Mouse (Mus musculus) spleen, adult 2 months (tissue): ENCODE measurements at regions not wholly inside any gene's neighbourhood (a gene's known extent, or its start where the extent isn't known, plus 50 kb on each side); places are given as distances from the start of the nearest gene placed in this dataset.

Experiments
- DNase-seq, 2 experiments: peaks; one replicate each; pipeline versions ENCODE4 v3.0.0 to v3.0.0-alpha.2; 2012 to 2021; ENCODE audit warnings: low spot score in 2 of 2, low read depth in 1 of 2
- H3K27ac ChIP-seq: fragments of 200-500 bp; 2 replicates; pipeline ENCODE4 v1.5.1; 2012; ENCODE audit warnings: low read length, inconsistent platforms; ENCODE audit not compliant: insufficient read depth
- H3K27me3 ChIP-seq: fragments of 200-500 bp; 2 replicates; pipeline ENCODE4 v1.6.1; 2012; ENCODE audit warnings: mild to moderate bottlenecking, moderate library complexity, low read length, inconsistent platforms; ENCODE audit not compliant: control insufficient read depth, insufficient read depth
- H3K36me3 ChIP-seq: fragments of 200-500 bp; 2 replicates; pipeline ENCODE4 v1.6.1; 2012; ENCODE audit warnings: mild to moderate bottlenecking, low read length, inconsistent platforms; ENCODE audit not compliant: control insufficient read depth, insufficient read depth
- H3K4me1 ChIP-seq: fragments of 200-500 bp; 2 replicates; pipeline ENCODE4 v1.6.1; 2011; ENCODE audit warnings: inconsistent platforms; ENCODE audit not compliant: control insufficient read depth, insufficient read depth, insufficient read length
- H3K4me3 ChIP-seq: fragments of 200-500 bp; 2 replicates; pipeline ENCODE4 v1.5.1; 2011; ENCODE audit warnings: mild to moderate bottlenecking, inconsistent platforms; ENCODE audit not compliant: insufficient read depth, insufficient read length; ENCODE audit errors: extremely low read depth
- CTCF ChIP-seq: fragments of 200-500 bp; IDR thresholded peaks from 2 replicates; pipeline ENCODE4 v1.5.1; 2011; ENCODE audit warnings: mild to moderate bottlenecking, inconsistent platforms; ENCODE audit not compliant: insufficient read depth, insufficient read length, insufficient replicate concordance; ENCODE audit errors: extremely low read depth
- POLR2A ChIP-seq: fragments of 200-500 bp; IDR thresholded peaks from 2 replicates; pipeline ENCODE4 v1.6.1; 2011; ENCODE audit warnings: low read depth, low read length, inconsistent platforms
- WGBS: fragments of 180-500 bp; shearing (Covaris S2); methylation state at CpG from one replicate; pipeline ENCODE4 v1.1.7; 2018; 5-methylcytosine and 5-hydroxymethylcytosine counted together

DNA sequence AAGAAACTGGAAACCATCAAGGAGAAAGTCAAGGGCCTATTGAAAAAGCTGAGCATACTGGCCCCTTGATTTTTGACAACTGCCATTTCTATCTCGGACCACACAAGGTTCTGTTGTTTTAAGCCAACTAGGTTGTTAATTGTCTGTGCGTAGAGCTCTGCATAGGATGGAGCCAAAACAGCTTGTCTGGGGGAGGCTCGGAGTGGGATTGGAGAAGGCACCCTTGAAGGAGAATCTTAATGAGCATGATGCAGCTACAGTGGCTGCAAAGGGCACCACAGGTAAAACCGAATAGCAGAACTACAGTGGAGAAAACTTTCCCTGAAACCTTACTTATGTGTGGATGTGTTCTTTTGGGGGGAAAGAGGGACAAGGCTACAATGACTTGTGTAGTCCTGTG, 256.4 kb upstream of the Prickle1 start:
- Histone ChIP-seq H3K4me3 (no peak overlapping the region), H3K36me3 (no peaks in the 10 kb centered on the region), H3K4me1 (no peaks in the 10 kb centered on the region), H3K27ac (no peak overlapping the region), H3K27me3 (no peaks in the 10 kb centered on the region)
- TF ChIP-seq POLR2A (no peak), CTCF (no peak)
- no peak for DNase-seq
- WGBS = 90% methylated on average over 4 of the region's 4 CpGs

DNA sequence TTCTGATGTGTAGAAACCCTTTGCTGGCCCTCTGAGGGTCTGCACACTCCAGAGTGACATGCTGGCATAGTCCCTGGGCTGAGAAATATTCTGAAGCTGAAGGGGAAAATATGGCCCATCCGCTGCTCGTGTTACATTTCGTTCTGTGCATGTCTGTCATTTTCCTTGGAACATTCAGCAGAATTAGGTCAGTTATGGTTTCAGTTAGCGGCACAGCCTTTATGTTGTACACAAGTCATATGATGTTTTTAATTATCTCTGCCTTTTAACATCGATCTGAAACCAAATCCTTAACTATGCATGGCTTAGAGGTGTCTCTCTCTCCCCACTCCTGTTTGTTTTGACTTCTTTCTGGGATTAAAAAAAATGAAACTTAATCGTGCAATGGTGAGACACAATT, 254.7 kb upstream of the Prickle1 start:
- TF ChIP-seq CTCF (no peak), POLR2A (no peak)
- no peaks in the 10 kb centered on the region for H3K36me3 ChIP-seq
- no peak for DNase-seq
- no peaks in the 10 kb centered on the region for H3K27me3 ChIP-seq
- WGBS = 92% methylated on average over 6 of the region's 6 CpGs
- no peak overlapping the region for H3K4me3 ChIP-seq
- H3K4me1 ChIP-seq = no peaks in the 10 kb centered on the region
- H3K27ac ChIP-seq = no peak overlapping the region

GRCm38 (mm10) chr15:93848830-93849229, 253.1 kb upstream of the Prickle1 start:
- H3K27ac ChIP-seq = no peak overlapping the region
- no peak for DNase-seq
- WGBS = 90% methylated on average over 4 of the region's 4 CpGs
- H3K36me3 ChIP-seq = no peaks in the 10 kb centered on the region
- no peaks in the 10 kb centered on the region for H3K27me3 ChIP-seq
- H3K4me1 ChIP-seq = no peaks in the 10 kb centered on the region
- no peak overlapping the region for H3K4me3 ChIP-seq
- no peak for TF ChIP-seq CTCF

- no peaks in the 10 kb centered on the region for H3K27me3 ChIP-seq
- no peaks in the 10 kb centered on the region for H3K4me1 ChIP-seq
- H3K27ac ChIP-seq = no peak overlapping the region
- H3K36me3 ChIP-seq = no peaks in the 10 kb centered on the region
- no peak for DNase-seq
- TF ChIP-seq POLR2A (no peak), CTCF (no peak)
- WGBS = 51% methylated on average over 4 of the region's 4 CpGs
- H3K4me3 ChIP-seq = no peak overlapping the region
Observed at GRCm38 (mm10) chr15:93846797-93847196, 251.1 kb upstream of the Prickle1 start.

- Histone ChIP-seq H3K27me3 (no peaks in the 10 kb centered on the region), H3K4me1 (no peaks in the 10 kb centered on the region), H3K4me3 (no peak overlapping the region), H3K27ac (no peak overlapping the region), H3K36me3 (no peaks in the 10 kb centered on the region)
- WGBS = 82% methylated on average over 6 of the region's 6 CpGs
- no peak for DNase-seq
- TF ChIP-seq POLR2A = no peak
- TF ChIP-seq CTCF = no peak
Observed at GRCm38 (mm10) chr15:93845801-93846200, 250.1 kb upstream of the Prickle1 start.

DNA sequence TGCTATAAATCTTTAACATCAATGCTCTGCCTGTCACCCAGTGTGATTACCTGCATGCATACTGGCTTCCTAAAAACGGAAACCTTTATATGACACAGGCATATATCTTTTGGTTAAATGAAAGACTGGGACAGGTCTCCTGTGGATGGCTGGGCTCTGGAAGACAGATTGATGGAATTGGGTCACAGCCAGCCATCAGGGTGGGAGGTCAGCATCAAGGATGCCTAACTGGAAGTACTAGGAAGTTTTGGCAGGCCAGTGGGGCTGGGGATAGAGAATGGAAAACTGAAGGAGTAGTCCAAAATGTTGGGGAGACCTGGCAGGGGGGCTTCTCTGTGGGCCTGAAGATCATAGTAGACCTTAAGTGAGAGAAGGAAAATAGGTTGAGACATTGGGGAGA, 237.3 kb upstream of the Prickle1 start:
- TF ChIP-seq POLR2A (no peak), CTCF (no peak)
- H3K27ac ChIP-seq = no peak overlapping the region
- H3K36me3 ChIP-seq = no peaks in the 10 kb centered on the region
- WGBS = 43% methylated on average over 1 of the region's 1 CpGs
- H3K27me3 ChIP-seq = no peaks in the 10 kb centered on the region
- H3K4me3 ChIP-seq = no peak overlapping the region
- H3K4me1 ChIP-seq = no peaks in the 10 kb centered on the region
- no peak for DNase-seq

- Histone ChIP-seq H3K36me3 (no peaks in the 10 kb centered on the region), H3K4me3 (no peak overlapping the region), H3K4me1 (no peaks in the 10 kb centered on the region), H3K27ac (no peak overlapping the region), H3K27me3 (no peaks in the 10 kb centered on the region)
- WGBS = 38% methylated on average over 14 of the region's 14 CpGs
- DNase-seq = no peak
- TF ChIP-seq POLR2A (no peak), CTCF (no peak)
Observed at GRCm38 (mm10) chr15:93832431-93832936, 236.8 kb upstream of the Prickle1 start.
